Mouse (Mus musculus): ENCODE measurements at regions not wholly inside any gene's neighbourhood (a gene's known extent, or its start where the extent isn't known, plus 50 kb on each side); places are given as distances from the start of the nearest gene placed in this dataset.

GRCm38 (mm10) chr4:54704696-54705095, 240.2 kb upstream of the Zfp462 start:
- TF ChIP-seq MAX (IDR thresholded peaks at IDR 0.05; ENCODE audit: low read depth) (no peak), TCF3 (IDR thresholded peaks at IDR 0.05; ENCODE audit: insufficient read length, low read depth) (no peak), POLR2AphosphoS2 (IDR thresholded peaks at IDR 0.05; ENCODE audit: insufficient read length, low read depth) (no peak), REST (IDR thresholded peaks at IDR 0.05; ENCODE audit: insufficient read depth, insufficient read length) (no peak), POLR2A (IDR thresholded peaks at IDR 0.05; ENCODE audit: insufficient read length, low read depth) (no peak), E2F4 (IDR thresholded peaks at IDR 0.05; ENCODE audit: insufficient read depth) (no peak), MYOD1 (IDR thresholded peaks at IDR 0.05; ENCODE audit: control insufficient read depth in 1 of 3, insufficient read length in 2 of 3, low read depth in 2 of 3) (no peak), CEBPB (IDR thresholded peaks at IDR 0.05; ENCODE audit: insufficient read depth, poor library complexity, severe bottlenecking) (no peak), USF1 (IDR thresholded peaks at IDR 0.05; ENCODE audit: low read depth) (no peak), SRF (IDR thresholded peaks at IDR 0.05; ENCODE audit: control insufficient read depth, insufficient read length, low read depth) (no peak), MYOG (IDR thresholded peaks at IDR 0.05; ENCODE audit: control insufficient read depth in 1 of 3, insufficient read depth in 1 of 3, insufficient read length in 2 of 3, low read depth in 2 of 3) (no peak), TCF12 (IDR thresholded peaks at IDR 0.05; ENCODE audit: insufficient read depth, poor library complexity, severe bottlenecking) (no peak)
- Histone ChIP-seq H3K4me2 (ENCODE audit: low read depth) (no peak overlapping the region), H3ac (ENCODE audit: control insufficient read depth, insufficient read length) (no peak overlapping the region), H3K27me3 (ENCODE audit: control insufficient read depth, insufficient read depth, insufficient read length) (no peaks in the 10 kb centered on the region), H3K36me3 (ENCODE audit: control insufficient read depth, insufficient read depth) (no peaks in the 10 kb centered on the region), H3K79me2 (ENCODE audit: control insufficient read depth, insufficient read depth) (no peaks in the 10 kb centered on the region), H3K4me3 (no peak overlapping the region)

GRCm38 (mm10) chr4:54709751-54710150, 235.1 kb upstream of the Zfp462 start:
- H3K79me2 ChIP-seq (ENCODE audit: control insufficient read depth, insufficient read depth), result no peaks in the 10 kb centered on the region
- H3K4me3 ChIP-seq, result no peak overlapping the region
- H3ac ChIP-seq (ENCODE audit: control insufficient read depth, insufficient read length), result no peak overlapping the region
- H3K27me3 ChIP-seq (ENCODE audit: control insufficient read depth, insufficient read depth, insufficient read length), result no peaks in the 10 kb centered on the region
- H3K4me2 ChIP-seq (ENCODE audit: low read depth), result no peak overlapping the region
- no peaks in the 10 kb centered on the region for H3K36me3 ChIP-seq (ENCODE audit: control insufficient read depth, insufficient read depth)
- TF ChIP-seq POLR2AphosphoS2 (IDR thresholded peaks at IDR 0.05; ENCODE audit: insufficient read length, low read depth) (no peak), POLR2A (IDR thresholded peaks at IDR 0.05; ENCODE audit: insufficient read length, low read depth) (no peak)

- H3K79me2 ChIP-seq (ENCODE audit: control insufficient read depth, insufficient read depth), result no peaks in the 10 kb centered on the region
- no peaks in the 10 kb centered on the region for H3K36me3 ChIP-seq (ENCODE audit: control insufficient read depth, insufficient read depth)
- no peak overlapping the region for H3K4me3 ChIP-seq
- no peaks in the 10 kb centered on the region for H3K27me3 ChIP-seq (ENCODE audit: control insufficient read depth, insufficient read depth, insufficient read length)
- no peak overlapping the region for H3ac ChIP-seq (ENCODE audit: control insufficient read depth, insufficient read length)
- H3K4me2 ChIP-seq (ENCODE audit: low read depth), result peak overlapping the region; percentile 47
- TF ChIP-seq MYOG (IDR thresholded peaks at IDR 0.05; ENCODE audit: control insufficient read depth in 1 of 3, insufficient read depth in 1 of 3, insufficient read length in 2 of 3, low read depth in 2 of 3) (peak in 1 of 3 experiments; percentile 77), TCF3 (IDR thresholded peaks at IDR 0.05; ENCODE audit: insufficient read length, low read depth) (no peak), SRF (IDR thresholded peaks at IDR 0.05; ENCODE audit: control insufficient read depth, insufficient read length, low read depth) (no peak), E2F4 (IDR thresholded peaks at IDR 0.05; ENCODE audit: insufficient read depth) (no peak), POLR2A (IDR thresholded peaks at IDR 0.05; ENCODE audit: insufficient read length, low read depth) (no peak), MYOD1 (IDR thresholded peaks at IDR 0.05; ENCODE audit: control insufficient read depth in 1 of 3, insufficient read length in 2 of 3, low read depth in 2 of 3) (peak; percentile 42 to 79 (median 78))
Measured at GRCm38 (mm10) chr4:54712929-54713328, 231.9 kb upstream of the Zfp462 start.

- Histone ChIP-seq H3K27me3 (ENCODE audit: control insufficient read depth, insufficient read depth, insufficient read length) (no peaks in the 10 kb centered on the region), H3ac (ENCODE audit: control insufficient read depth, insufficient read length) (no peak overlapping the region), H3K4me2 (ENCODE audit: low read depth) (no peak overlapping the region), H3K79me2 (ENCODE audit: control insufficient read depth, insufficient read depth) (no peaks in the 10 kb centered on the region), H3K4me3 (no peak overlapping the region), H3K36me3 (ENCODE audit: control insufficient read depth, insufficient read depth) (no peaks in the 10 kb centered on the region)
- no peak for TF ChIP-seq TCF12 (IDR thresholded peaks at IDR 0.05; ENCODE audit: insufficient read depth, poor library complexity, severe bottlenecking)
- no peak for TF ChIP-seq CEBPB (IDR thresholded peaks at IDR 0.05; ENCODE audit: insufficient read depth, poor library complexity, severe bottlenecking)
- no peak for TF ChIP-seq MAX (IDR thresholded peaks at IDR 0.05; ENCODE audit: low read depth)
- no peak for TF ChIP-seq SRF (IDR thresholded peaks at IDR 0.05; ENCODE audit: control insufficient read depth, insufficient read length, low read depth)
Measured at GRCm38 (mm10) chr4:54714612-54715342, 230.1 kb upstream of the Zfp462 start.

GRCm38 (mm10) chr4:54718083-54718482, 226.8 kb upstream of the Zfp462 start:
- H3K36me3 ChIP-seq (ENCODE audit: control insufficient read depth, insufficient read depth), result no peaks in the 10 kb centered on the region
- no peaks in the 10 kb centered on the region for H3K27me3 ChIP-seq (ENCODE audit: control insufficient read depth, insufficient read depth, insufficient read length)
- H3K4me3 ChIP-seq, result no peak overlapping the region
- H3ac ChIP-seq (ENCODE audit: control insufficient read depth, insufficient read length), result no peak overlapping the region
- H3K79me2 ChIP-seq (ENCODE audit: control insufficient read depth, insufficient read depth), result no peaks in the 10 kb centered on the region
- TF ChIP-seq MYOG (IDR thresholded peaks at IDR 0.05; ENCODE audit: control insufficient read depth in 1 of 3, insufficient read depth in 1 of 3, insufficient read length in 2 of 3, low read depth in 2 of 3), result no peak
- TF ChIP-seq POLR2AphosphoS2 (IDR thresholded peaks at IDR 0.05; ENCODE audit: insufficient read length, low read depth), result no peak
- no peak for TF ChIP-seq CEBPB (IDR thresholded peaks at IDR 0.05; ENCODE audit: insufficient read depth, poor library complexity, severe bottlenecking)
- TF ChIP-seq USF1 (IDR thresholded peaks at IDR 0.05; ENCODE audit: low read depth), result no peak
- TF ChIP-seq TCF3 (IDR thresholded peaks at IDR 0.05; ENCODE audit: insufficient read length, low read depth), result no peak
- no peak for TF ChIP-seq SRF (IDR thresholded peaks at IDR 0.05; ENCODE audit: control insufficient read depth, insufficient read length, low read depth)
- TF ChIP-seq MAX (IDR thresholded peaks at IDR 0.05; ENCODE audit: low read depth), result no peak
- no peak for TF ChIP-seq TCF12 (IDR thresholded peaks at IDR 0.05; ENCODE audit: insufficient read depth, poor library complexity, severe bottlenecking)
- no peak for TF ChIP-seq MYOD1 (IDR thresholded peaks at IDR 0.05; ENCODE audit: control insufficient read depth in 1 of 3, insufficient read length in 2 of 3, low read depth in 2 of 3)
- TF ChIP-seq POLR2A (IDR thresholded peaks at IDR 0.05; ENCODE audit: insufficient read length, low read depth), result no peak
- no peak for TF ChIP-seq E2F4 (IDR thresholded peaks at IDR 0.05; ENCODE audit: insufficient read depth)
- TF ChIP-seq REST (IDR thresholded peaks at IDR 0.05; ENCODE audit: insufficient read depth, insufficient read length), result no peak
- no peak overlapping the region for H3K4me2 ChIP-seq (ENCODE audit: low read depth)

Measured in myocyte (in vitro differentiated cells).